Mouse (Mus musculus) liver, adult (tissue): Measurements from ENCODE around the gene Syt15.

Source experiments
- GATA4 ChIP-seq: IDR thresholded peaks from 2 replicates; pipeline ENCODE4 v1.6.1; 2014; ENCODE audit warnings: mild to moderate bottlenecking, low read length; ENCODE audit not compliant: insufficient replicate concordance

The Syt15 gene

DNA sequence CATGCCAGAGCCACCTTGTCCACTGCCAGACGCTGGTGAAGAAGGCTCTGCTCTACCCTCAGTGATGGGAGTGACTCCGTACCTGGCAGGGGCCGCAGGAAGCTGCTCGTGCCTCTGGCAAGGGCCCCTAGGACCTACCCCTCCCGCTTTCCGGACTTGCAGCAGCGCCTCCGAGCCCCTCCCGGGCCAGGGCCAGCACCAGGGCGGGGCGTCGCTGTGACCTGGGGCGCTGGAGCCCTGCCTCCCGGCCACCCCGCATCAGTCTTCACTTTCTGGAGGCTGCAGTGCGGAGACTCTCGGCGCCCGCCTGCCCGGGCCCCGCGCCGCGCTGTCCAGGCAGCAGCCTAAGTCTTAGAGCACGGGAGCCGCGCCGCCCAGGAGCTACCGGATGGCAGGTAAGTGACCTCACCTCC is 397 bp downstream of the Syt15 start:
- TF ChIP-seq GATA4 = no peak

DNA sequence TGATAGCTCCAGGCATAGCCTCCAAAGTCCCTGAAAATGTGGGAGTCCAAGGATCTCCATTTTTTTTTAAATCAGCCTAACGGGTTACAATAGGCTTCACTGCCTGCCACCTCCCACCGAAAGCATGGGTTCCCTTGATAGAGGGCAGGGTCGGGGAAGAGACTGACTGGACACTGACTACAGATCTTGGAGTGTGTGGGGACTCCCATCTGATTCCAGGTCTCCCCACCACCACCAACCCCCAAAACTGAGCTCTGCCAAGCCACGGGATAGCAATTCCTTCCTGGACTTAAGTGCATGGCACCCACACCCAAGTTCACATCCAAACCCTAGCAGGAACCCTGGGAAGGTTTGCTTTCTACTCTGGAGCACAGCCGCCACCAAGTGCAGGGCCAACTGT is 1.0 kb downstream of the Syt15 start:
- TF ChIP-seq GATA4 = no peak

DNA sequence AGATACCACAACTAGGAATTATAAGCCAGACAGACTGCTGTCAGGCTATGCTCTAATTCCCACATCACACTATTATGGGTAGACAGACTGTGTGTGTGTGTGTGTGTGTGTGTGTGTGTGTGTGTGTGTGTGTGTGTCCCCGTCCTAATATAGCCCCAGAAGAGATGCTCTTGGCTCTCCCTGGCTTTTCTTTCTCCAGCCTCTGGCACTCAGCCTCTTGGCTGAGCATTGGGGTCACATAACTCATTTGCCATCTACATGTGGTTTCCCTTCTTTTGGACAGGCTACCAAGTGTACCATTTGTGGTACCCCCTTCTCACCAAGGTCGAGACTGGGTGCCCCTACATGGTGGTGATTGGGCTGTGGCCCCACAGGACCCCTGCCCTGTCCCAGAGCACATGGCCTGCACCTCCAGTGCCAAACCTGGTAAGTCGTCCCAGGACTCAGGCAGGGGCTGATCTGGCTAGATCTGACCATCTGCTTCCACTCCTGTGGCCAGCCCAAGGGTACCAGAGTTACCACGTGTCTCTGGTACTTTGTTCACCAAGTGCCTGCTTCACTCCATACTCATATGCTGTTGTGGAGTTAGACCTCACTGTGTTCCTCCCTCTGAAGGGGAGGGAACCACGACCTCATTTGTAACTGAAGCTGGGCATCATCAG is 2.2 kb downstream of the Syt15 start:
- TF ChIP-seq GATA4 = no peak

DNA sequence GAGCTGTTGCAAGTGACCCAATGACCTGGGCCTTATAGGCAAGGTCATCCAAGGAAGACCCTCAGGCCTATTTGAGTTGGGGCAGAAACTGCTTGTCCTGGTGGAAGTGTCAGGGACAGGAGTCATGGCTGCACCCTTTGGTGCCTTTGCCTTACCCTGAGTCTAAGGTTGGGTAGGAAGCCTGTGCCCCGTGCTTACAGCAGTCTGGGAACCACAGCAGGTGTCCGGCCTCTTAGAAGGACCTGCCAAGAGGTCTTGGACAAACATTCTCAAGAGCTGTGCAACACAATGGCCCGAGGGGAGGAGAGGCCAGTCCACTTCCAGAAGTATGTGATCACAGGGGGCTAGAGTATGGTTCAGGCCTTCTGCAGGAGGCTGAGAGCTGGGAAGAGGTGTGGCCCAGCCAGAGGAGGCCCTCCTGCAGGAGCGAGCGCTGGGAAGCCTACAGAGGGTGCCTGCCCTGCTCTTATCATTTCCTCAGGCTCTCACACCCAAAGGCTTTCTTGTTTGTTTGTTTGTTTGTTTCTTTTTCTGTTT is 4.0 kb downstream of the Syt15 start:
- TF ChIP-seq GATA4 = no peak

DNA sequence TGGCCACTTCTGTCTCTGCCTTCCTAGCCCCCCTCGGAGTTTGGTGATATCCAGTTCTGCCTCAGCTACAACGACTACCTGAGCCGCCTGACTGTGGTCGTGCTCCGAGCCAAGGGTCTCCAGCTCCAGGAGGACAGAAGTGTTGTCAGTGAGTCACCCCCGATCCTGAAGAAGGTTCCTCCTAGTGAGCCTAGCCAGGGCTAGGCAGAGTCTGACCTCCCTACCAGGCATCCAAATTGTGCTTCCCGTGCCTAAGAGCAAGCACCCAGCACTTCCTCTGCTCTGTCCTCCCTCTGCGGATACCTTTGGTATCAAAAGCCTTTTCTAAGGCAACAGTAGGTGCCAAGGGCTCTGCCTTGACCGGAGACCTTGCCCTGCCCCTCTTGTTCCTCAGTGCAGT is 6.6 kb downstream of the Syt15 start:
- TF ChIP-seq GATA4 = no peak

DNA sequence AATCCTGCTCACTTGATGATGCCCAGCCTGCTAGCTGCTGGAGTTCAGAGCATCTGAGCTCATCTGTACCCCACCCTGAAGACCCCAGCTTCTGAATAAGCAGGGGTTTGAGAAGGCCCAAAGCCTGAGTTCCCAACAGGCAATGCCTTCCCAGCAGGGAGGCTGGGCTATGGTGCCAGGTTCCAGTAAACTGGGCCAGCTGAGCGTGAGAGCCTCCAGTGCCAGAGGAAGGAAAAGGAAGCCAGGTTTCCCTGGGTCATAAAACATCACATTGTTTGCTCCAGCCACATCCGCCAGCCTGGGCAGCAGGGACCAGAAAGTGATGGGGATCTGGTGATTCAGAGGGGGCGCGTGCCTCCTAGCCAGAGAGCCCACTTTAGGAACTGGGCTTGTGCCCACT is 7.2 kb downstream of the Syt15 start:
- TF ChIP-seq GATA4 = no peak

DNA sequence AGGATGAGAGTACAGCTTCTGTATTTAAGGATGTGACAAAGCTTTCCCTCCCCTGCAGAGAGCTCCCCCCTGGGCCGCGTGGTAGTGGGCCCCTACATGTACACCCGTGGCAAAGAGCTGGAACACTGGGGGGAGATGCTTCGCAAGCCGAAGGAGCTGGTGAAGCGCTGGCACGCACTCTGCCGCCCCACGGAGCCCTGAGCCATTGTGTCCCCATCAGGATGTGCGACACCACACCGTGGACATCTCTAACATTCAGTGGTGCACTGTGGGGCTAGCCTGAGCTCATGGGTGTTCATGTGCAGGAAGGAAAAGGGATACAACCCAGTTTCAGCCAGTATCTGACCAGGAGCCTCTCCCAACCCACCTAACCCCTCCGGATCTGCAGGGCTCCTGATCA is 8.6 kb downstream of the Syt15 start:
- TF ChIP-seq GATA4 = no peak

DNA sequence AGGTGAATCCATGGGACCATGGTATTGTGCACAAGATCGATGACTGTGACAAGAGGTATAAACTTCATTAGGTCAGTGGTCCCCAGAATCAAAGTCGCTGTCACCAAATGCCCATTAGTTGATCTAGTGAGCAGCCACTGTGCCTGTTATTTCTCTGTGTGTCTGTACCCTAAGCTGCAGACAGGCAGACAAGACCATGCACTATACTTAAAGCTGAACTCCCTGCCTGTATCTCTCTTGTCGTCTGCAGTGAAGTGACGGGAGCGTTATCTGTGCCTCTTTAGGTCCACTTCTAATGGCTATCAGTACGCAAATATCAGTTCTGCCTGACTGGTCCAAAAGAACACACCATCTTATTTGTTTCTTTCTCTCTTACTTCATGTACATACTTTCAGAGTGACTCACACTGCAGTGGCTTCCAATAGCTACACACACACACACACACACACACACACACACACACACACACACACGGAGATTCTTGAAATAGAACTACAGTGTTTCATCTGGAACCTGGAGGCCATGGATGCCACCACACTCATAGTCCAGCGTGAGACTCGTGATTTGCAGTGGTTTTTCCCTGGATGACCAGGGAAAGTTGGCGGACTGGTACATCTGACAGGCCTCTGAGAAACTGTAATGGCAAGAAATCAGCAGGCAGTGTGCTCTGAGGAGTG is 9.6 kb downstream of the Syt15 start:
- TF ChIP-seq GATA4 = no peak

DNA sequence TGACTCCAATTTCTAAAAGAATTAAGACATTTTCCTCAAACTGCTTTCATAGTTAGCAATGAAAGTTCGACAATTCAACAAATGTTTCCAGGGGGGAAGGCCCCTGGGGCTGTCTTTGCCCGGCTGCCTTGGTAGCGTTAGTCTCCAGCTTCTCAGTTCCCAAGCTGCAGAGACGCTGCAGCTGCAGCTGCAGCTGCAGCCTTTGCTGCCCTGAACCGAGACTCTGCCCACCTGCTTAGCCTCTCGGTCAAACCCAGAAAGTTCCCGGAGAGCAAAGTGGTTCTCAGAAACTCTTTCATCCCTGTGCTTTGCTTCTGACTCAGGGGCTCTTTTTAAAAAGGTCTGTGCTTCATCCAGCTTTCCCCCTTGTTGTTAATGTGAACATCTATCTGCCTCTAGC is 12.9 kb downstream of the Syt15 start:
- no peak for TF ChIP-seq GATA4

DNA sequence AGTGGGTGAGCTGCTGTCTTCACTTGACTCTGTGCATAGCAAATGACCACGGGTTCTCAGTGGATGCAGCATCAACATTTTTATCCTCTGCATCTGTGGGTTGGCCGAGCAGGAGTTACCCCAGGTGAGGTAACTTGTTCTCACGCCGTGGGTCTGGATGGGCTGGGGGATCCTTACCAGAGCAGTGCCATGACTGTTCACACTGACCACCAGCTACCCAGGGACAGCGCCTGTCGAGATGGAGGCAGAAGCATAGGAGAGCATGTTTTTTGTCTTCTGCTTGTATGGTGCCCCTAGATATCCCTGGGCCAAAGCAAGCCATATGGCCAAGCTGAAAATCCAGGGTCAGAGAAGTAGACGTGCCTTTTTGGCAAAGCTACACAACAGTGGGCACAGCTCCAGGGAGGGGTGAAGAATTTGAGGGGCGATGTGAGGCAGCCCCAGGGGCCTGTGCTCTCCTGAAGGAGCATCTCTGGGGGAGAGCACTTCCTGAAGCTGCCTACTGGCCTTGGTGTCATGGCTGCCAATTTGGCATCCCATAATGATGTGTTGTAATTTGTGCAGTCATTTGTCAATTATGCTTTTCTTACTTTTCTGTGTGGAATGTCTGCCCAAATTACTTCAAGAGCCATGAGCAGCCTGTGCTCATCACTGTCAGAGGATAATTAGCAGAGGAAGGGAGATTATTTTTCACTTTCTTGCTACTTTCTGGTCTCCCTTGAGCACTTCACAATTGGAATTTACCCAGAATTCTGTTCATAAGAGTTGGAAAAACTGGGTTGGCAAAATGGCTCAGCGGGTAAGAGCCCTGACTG is 13.7 kb downstream of the Syt15 start:
- no peak for TF ChIP-seq GATA4

DNA sequence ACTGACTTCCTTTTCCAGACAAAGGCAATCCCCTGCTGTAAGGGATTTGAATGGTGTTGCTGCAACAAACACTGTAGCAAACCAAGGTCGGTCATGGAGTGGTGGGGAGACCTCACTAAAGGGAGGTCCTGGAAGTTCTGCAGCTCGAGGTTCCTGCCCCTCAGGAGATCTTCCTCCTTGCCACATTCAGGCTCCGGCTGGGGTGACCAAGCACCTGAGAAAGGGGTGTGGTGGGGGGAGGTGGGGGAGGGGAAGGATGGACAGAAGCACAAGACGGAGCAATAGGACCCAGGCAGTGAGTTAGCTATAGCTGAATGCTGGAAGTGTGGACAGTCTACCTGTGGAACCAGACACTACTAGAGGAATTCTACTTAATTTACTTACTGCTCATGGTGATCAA is 14.5 kb downstream of the Syt15 start:
- TF ChIP-seq GATA4 = no peak

DNA sequence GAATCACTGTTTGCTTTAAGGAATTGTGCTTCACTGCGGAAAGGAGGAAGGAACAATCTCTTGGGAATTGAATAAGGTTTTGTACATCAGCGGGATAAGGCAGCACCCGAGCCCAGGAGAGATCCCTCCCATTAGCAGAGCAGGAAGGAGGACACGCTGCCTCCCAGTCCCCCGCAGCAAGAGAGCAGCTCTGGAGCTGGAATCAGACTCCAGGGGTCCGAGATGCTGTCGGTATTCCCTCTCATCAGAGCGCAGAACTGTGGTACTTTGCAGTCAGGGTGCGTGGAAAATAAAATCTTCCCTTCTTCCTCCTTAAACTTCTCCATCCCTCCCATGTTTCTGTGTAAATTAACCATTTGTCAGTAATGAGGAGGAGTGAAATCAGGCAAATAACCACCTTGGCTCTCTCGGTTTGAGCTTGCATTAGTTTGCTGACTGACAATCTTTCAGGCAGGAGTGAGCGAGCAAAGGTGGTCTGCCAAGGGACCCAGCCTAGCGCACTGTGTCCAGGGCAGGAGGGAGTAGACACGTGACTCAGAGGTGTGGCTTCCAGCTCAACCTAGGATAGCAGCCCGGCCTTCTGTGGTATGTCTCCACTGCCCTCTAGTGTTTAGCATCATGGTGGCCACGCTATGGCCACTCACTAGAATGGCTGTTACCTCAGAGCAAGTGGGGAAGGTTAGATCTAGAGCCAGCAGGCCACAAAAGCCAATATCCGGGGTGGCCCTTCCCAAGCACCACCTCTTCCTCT is 15.4 kb downstream of the Syt15 start:
- TF ChIP-seq GATA4 = no peak

DNA sequence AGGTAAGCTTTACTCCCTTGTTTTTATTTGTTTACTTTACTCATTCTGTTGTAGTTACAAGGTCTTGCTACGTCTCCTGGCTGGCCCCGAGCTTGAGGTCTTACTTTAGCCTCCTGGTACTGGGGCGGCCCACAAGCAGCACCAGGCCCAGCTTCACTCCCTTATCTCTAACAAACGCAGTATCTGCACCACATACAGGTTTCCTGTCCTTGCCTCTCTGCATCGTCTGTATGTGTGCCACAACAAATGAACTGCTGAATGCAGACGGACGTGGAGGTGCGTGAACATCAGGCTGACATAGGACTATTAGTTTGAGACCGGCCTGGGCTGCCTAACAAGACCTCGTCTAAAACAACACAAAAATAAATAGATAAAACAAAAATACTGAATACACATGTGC is 20.9 kb downstream of the Syt15 start:
- TF ChIP-seq GATA4 = no peak

DNA sequence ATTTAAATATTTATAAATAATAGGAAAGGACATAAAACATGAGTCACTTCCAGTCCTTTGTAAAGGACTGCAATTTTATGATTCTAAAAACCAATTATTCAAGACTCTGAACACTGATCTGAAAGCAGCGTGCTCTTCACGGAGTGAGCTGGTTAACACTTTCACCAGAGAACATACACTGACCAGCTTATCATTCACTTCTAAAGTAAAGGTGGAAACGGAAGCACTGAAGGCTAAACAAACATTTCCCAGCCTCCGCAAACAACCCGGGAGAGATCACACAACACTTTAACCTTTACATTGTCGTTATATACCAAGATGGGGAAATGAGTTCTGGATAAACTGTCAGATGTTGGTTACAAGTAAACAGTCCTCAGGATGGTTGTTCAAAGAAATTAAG is 21.3 kb downstream of the Syt15 start:
- TF ChIP-seq GATA4 = no peak

DNA sequence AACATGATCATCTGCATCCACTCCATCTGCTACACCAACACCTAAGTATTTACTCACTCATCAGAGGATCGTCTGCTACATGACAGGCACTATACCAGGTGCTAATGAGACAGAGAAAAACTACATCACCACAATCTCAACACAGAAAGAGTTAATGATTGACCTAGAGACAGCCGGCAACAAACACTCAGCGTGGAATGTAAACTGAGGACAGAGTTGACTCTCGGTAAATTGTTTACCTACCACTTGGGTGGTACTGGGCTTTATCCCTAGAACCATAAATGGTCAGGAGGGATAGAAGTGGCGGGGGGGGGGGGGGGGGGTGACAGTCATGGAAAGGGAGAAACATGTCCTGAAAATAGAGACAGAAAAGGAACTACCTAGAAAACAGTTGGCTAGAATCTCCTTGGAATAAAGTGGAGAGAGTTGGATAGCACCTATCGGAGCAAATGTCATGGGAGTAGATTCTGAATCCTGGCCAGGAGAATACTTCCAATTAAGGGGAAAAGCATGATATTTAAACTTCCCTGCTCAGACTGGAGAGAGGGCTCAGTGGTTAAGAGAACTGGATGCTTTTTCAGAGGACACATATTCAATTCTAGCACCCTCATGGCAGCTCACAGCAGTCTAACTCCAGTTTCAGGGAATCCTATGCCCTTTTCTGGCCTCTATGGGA is 33.2 kb downstream of the Syt15 start:
- TF ChIP-seq GATA4 = no peak
